Mouse (Mus musculus) small intestine, adult 2 months (tissue): ENCODE results near the gene Trim16.

Experiments
- CTCF ChIP-seq: fragments of 200-500 bp; IDR thresholded peaks from 2 replicates; pipeline ENCODE4 v1.5.1; 2012; ENCODE audit warnings: low read depth, mild to moderate bottlenecking, control low read depth, inconsistent platforms, low read length, moderate library complexity, mixed read lengths; ENCODE audit not compliant: insufficient replicate concordance, insufficient read length; ENCODE audit errors: extremely low read depth
- POLR2A ChIP-seq: fragments of 200-500 bp; IDR thresholded peaks from 2 replicates; pipeline ENCODE4 v1.6.1; 2012; ENCODE audit warnings: low read depth, mild to moderate bottlenecking, control low read depth, inconsistent platforms, low read length, moderate library complexity

DNA sequence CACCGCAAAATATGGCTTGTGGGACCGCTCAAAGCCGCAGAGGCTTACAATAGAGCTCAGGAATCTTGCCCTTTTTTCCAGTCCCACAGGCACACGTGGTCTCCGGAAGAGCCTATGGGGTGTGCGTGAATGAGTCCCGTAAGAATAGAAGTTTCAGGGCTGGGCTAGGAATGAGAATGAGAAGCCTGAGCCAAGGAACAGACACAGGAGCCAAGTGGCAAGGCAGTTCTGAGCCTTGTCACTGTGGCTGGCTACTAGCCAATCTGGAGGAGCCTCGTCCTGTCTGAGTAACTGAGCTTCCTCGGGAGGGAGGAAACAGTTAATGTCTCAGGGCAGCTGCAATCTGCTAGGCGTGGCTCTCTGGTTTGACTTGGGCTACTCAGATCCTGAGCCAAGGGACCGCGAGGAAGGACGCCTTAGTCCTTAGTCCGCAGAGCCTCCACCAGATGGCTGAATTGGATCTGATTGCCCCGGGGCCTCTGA is at the start of gene Trim16:
- TF ChIP-seq CTCF (peak; percentile 15; the same call in 1 of the 2 replicates), POLR2A (peak; percentile 93)
